Mouse (Mus musculus) hindbrain, embryonic 16.5 days (tissue): ENCODE measurements around the gene Zfp644. TPM values are rescaled to one million over a fixed set of nuclear protein-coding genes. Genes with fewer than 3 reads are reported as not detected.

Experiments
- ATAC-seq: fragments of 200-750 bp; cut with Nextera tagmentation; 2 replicates; pipeline ENCODE4 v1.8.0; 2017; ENCODE audit warnings: moderate TSS enrichment, moderate library complexity
- H3K27ac ChIP-seq: fragments of 300-500 bp; sonication (generic); 2 replicates; pipeline ENCODE4 v1.5.1; 2014; ENCODE audit warnings: low read depth, mild to moderate bottlenecking, control low read depth, low read length, moderate library complexity
- H3K27me3 ChIP-seq: fragments of 300-500 bp; sonication (generic); replicated peaks from 2 replicates; pipeline ENCODE4 v1.6.1; 2014; ENCODE audit warnings: low read length; ENCODE audit not compliant: control insufficient read depth, insufficient read depth
- H3K36me3 ChIP-seq: fragments of 300-500 bp; sonication (generic); 2 replicates; pipeline ENCODE4 v1.6.1; 2014; ENCODE audit warnings: mild to moderate bottlenecking, low read length, moderate library complexity, mixed read lengths; ENCODE audit not compliant: control insufficient read depth, insufficient read depth
- H3K4me1 ChIP-seq: fragments of 300-500 bp; sonication (generic); 2 replicates; pipeline ENCODE4 v1.6.1; 2014; ENCODE audit warnings: low read depth, low read length; ENCODE audit not compliant: control insufficient read depth, insufficient read depth
- H3K4me2 ChIP-seq: fragments of 300-500 bp; sonication (generic); 2 replicates; pipeline ENCODE4 v1.6.1; 2014; ENCODE audit warnings: mild to moderate bottlenecking, low read length, control low read depth, moderate library complexity
- H3K4me3 ChIP-seq: fragments of 300-500 bp; sonication (generic); 2 replicates; pipeline ENCODE4 v1.5.1; 2014; ENCODE audit warnings: mild to moderate bottlenecking, low read length, control low read depth, moderate library complexity
- H3K9ac ChIP-seq: fragments of 300-500 bp; sonication (generic); 2 replicates; pipeline ENCODE4 v1.6.1; 2014; ENCODE audit warnings: low read depth, mild to moderate bottlenecking, control low read depth, low read length, moderate library complexity
- H3K9me3 ChIP-seq: fragments of 300-500 bp; sonication (generic); 2 replicates; pipeline ENCODE4 v1.6.1; 2014; ENCODE audit warnings: mild to moderate bottlenecking, low read length, moderate library complexity; ENCODE audit not compliant: control insufficient read depth
- WGBS: fragments of 180-500 bp; shearing (Covaris S2); extraction: QIAGEN DNeasy Blood & Tissue Kit; methylation state at CpG from one replicate; pipeline ENCODE4 v1.1.7; 2014; 5-methylcytosine and 5-hydroxymethylcytosine counted together
- polyA plus RNA-seq: library from polyadenylated mRNA; unstranded; fragments of >200 nt; fragmentation: Nextera tagmentation; extraction: Ambion mirVana; gene quantifications from 2 replicates; pipeline ENCODE4 v1.2.1, GENCODE M21; 2015

Gene Zfp644
- polyA plus RNA-seq, 1 experiment from 2014 or later: 55.5 TPM

- 91% methylated on average over 9 of the region's 9 CpGs for WGBS
- Histone ChIP-seq H3K9me3 (no peaks in the 10 kb centered on the region), H3K4me1 (no peaks in the 10 kb centered on the region)
Measured at GRCm38 (mm10) chr5:106676784-106677183, 20.3 kb downstream of the Zfp644 start.

GRCm38 (mm10) chr5:106672597-106672996 is 24.5 kb downstream of the Zfp644 start:
- H3K9me3 ChIP-seq: no peaks in the 10 kb centered on the region
- no peak overlapping the region for H3K27ac ChIP-seq
- H3K4me1 ChIP-seq: no peaks in the 10 kb centered on the region
- no peak for ATAC-seq
- no peaks in the 10 kb centered on the region for H3K36me3 ChIP-seq
- no peak overlapping the region for H3K9ac ChIP-seq
- H3K4me2 ChIP-seq: no peak overlapping the region
- no peaks in the 10 kb centered on the region for H3K27me3 ChIP-seq
- no peak overlapping the region for H3K4me3 ChIP-seq

More at GRCm38 (mm10) chr5:106676784-106677183, 20.3 kb downstream of the Zfp644 start:
- no peak overlapping the region for H3K4me2 ChIP-seq
- H3K36me3 ChIP-seq: no peaks in the 10 kb centered on the region
- H3K27ac ChIP-seq: no peak overlapping the region
- ATAC-seq: no peak
- no peak overlapping the region for H3K4me3 ChIP-seq
- H3K9ac ChIP-seq: no peak overlapping the region
- H3K27me3 ChIP-seq: no peaks in the 10 kb centered on the region

- Histone ChIP-seq H3K27ac (no peak overlapping the region), H3K9me3 (no peaks in the 10 kb centered on the region), H3K27me3 (no peaks in the 10 kb centered on the region), H3K4me3 (no peak overlapping the region), H3K4me2 (no peak overlapping the region), H3K36me3 (no peaks in the 10 kb centered on the region), H3K4me1 (no peaks in the 10 kb centered on the region), H3K9ac (no peak overlapping the region)
- WGBS: 79% methylated on average over 3 of the region's 3 CpGs
- no peak for ATAC-seq
Measured at GRCm38 (mm10) chr5:106671893-106672292, 25.2 kb downstream of the Zfp644 start.

- no peaks in the 10 kb centered on the region for H3K36me3 ChIP-seq
- H3K4me2 ChIP-seq: no peak overlapping the region
- no peaks in the 10 kb centered on the region for H3K27me3 ChIP-seq
- H3K4me1 ChIP-seq: no peaks in the 10 kb centered on the region
- no peaks in the 10 kb centered on the region for H3K9me3 ChIP-seq
- H3K9ac ChIP-seq: no peak overlapping the region
- 86% methylated on average over 4 of the region's 4 CpGs for WGBS
- no peak for ATAC-seq
- H3K27ac ChIP-seq: no peak overlapping the region
- H3K4me3 ChIP-seq: no peak overlapping the region
Measured at GRCm38 (mm10) chr5:106664910-106665309, 32.2 kb downstream of the Zfp644 start.

- Histone ChIP-seq H3K4me1 (no peaks in the 10 kb centered on the region), H3K27me3 (no peaks in the 10 kb centered on the region), H3K4me2 (no peak overlapping the region), H3K9me3 (no peaks in the 10 kb centered on the region), H3K4me3 (no peak overlapping the region), H3K36me3 (no peaks in the 10 kb centered on the region), H3K27ac (no peak overlapping the region), H3K9ac (no peak overlapping the region)
- 76% methylated on average over 1 of the region's 1 CpGs for WGBS
- no peak for ATAC-seq
Measured at GRCm38 (mm10) chr5:106660867-106661266, 36.2 kb downstream of the Zfp644 start.

GRCm38 (mm10) chr5:106652790-106653328 is 44.2 kb downstream of the Zfp644 start:
- no peak overlapping the region for H3K27ac ChIP-seq
- H3K27me3 ChIP-seq: no peaks in the 10 kb centered on the region
- no peak overlapping the region for H3K4me3 ChIP-seq
- no peaks in the 10 kb centered on the region for H3K36me3 ChIP-seq
- no peak for ATAC-seq
- no peaks in the 10 kb centered on the region for H3K4me1 ChIP-seq
- no peak overlapping the region for H3K9ac ChIP-seq
- H3K4me2 ChIP-seq: no peak overlapping the region
- WGBS: 78% methylated on average over 3 of the region's 3 CpGs
- no peaks in the 10 kb centered on the region for H3K9me3 ChIP-seq

- Histone ChIP-seq H3K4me1 (no peaks in the 10 kb centered on the region), H3K36me3 (no peaks in the 10 kb centered on the region), H3K9me3 (no peaks in the 10 kb centered on the region), H3K9ac (no peak overlapping the region), H3K27ac (no peak overlapping the region), H3K4me3 (no peak overlapping the region), H3K27me3 (no peaks in the 10 kb centered on the region), H3K4me2 (no peak overlapping the region)
- WGBS: 90% methylated on average over 4 of the region's 4 CpGs
- ATAC-seq: no peak
Measured at GRCm38 (mm10) chr5:106652220-106652753, 44.8 kb downstream of the Zfp644 start.

DNA sequence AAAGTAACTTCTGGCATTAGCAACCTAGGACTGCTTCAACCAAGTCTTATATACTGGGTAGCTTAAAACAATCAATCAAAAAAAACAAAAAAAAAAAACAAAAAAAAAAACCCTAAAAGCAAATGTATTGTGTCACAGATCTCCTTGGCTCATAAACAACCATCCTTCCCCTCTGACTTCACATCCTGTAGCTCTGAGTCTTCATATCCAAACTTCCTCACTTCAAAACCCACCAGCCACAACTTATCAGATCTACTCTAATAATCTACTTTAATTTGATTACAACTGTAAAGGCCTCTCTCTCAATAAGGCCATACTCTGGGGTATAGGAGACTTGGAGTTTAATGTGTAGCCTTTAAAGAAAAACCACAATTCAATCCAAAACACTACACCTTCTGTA is 47.1 kb downstream of the Zfp644 start:
- no peaks in the 10 kb centered on the region for H3K36me3 ChIP-seq
- no peak overlapping the region for H3K9ac ChIP-seq
- no peak for ATAC-seq
- H3K4me2 ChIP-seq: no peak overlapping the region
- H3K27ac ChIP-seq: no peak overlapping the region
- 0 out of 2 replicates have a peak, but pooled peaks cover 2% of the 10 kb centered on the region for H3K4me1 ChIP-seq
- no peak overlapping the region for H3K4me3 ChIP-seq
- H3K9me3 ChIP-seq: no peaks in the 10 kb centered on the region
- H3K27me3 ChIP-seq: no peaks in the 10 kb centered on the region

DNA sequence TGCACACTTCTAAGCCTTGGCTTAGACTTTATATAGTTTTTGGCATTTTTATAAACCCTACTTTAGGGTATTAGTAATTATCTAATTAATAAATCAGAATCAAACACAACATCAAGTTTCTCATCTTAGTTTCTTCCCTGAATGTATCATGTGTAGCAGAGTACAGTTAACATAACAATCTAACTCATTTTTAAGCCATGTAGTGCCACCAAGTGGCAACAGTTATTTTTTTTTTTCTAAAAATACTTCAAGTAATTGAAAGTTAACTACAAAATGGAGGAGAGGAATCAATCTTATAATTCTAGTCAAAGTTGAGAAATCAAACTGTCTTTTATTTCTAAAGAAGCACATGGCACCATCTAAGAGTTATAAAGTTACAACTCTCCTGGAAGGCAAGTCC is 47.6 kb downstream of the Zfp644 start:
- Histone ChIP-seq H3K9ac (no peak overlapping the region), H3K9me3 (no peaks in the 10 kb centered on the region), H3K4me3 (no peak overlapping the region), H3K36me3 (no peaks in the 10 kb centered on the region), H3K27ac (no peak overlapping the region), H3K4me1 (0 out of 2 replicates have a peak, but pooled peaks cover 2% of the 10 kb centered on the region), H3K4me2 (no peak overlapping the region), H3K27me3 (no peaks in the 10 kb centered on the region)
- no peak for ATAC-seq

DNA sequence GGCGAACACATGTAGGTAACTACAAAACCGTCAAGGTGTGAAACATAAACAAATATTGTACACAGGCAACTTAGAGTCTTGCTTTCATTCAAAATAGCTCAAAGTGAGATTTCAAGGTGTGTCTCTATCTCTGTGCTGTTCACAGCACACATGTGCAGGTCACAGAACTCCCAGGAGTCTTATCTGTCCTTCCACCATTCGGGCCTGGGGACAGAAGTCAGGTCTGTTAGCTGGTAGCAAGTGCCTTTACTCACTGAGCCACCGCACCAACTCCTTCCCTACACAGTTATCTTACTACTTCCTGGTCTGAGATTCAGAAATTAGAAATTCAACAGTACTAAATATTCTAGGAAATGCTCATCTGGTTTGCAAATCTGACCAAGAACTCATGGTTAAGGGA is 53.7 kb downstream of the Zfp644 start:
- 92% methylated on average over 4 of the region's 4 CpGs for WGBS
- ATAC-seq: no peak
- H3K9me3 ChIP-seq: no peaks in the 10 kb centered on the region

More for the DNA sequence above, 53.7 kb downstream of the Zfp644 start:
- no peak overlapping the region for H3K4me2 ChIP-seq
- no peak overlapping the region for H3K4me3 ChIP-seq
- H3K36me3 ChIP-seq: no peaks in the 10 kb centered on the region
- H3K27ac ChIP-seq: no peak overlapping the region
- no peaks in the 10 kb centered on the region for H3K27me3 ChIP-seq
- H3K9ac ChIP-seq: no peak overlapping the region
- H3K4me1 ChIP-seq: 0 out of 2 replicates have a peak, but pooled peaks cover 2% of the 10 kb centered on the region
